Mouse (Mus musculus) intestine, embryonic 14.5 days (tissue): ENCODE results near the gene Plxnc1. TPM values are rescaled to one million over a fixed set of nuclear protein-coding genes. Genes with fewer than 3 reads are reported as not detected.

Source experiments
- ATAC-seq: fragments of 200-750 bp; cut with Nextera tagmentation; replicated peaks from 2 replicates; pipeline ENCODE4 v1.8.0; 2017; ENCODE audit warnings: low read depth, moderate number of reproducible peaks, moderate TSS enrichment, moderate library complexity; ENCODE audit not compliant: low FRiP score, low TSS enrichment
- DNase-seq: peaks from one replicate; pipeline ENCODE4 v3.0.0-alpha.2; 2018; ENCODE audit warnings: low spot score
- H3K27ac ChIP-seq: fragments of 300-500 bp; sonication (generic); 2 replicates; pipeline ENCODE4 v1.5.1; 2014; ENCODE audit warnings: low read depth, mild to moderate bottlenecking, control low read depth
- H3K27me3 ChIP-seq: fragments of 300-500 bp; sonication (generic); replicated peaks from 2 replicates; pipeline ENCODE4 v1.6.1; 2014; ENCODE audit warnings: low read length, control low read depth; ENCODE audit not compliant: control insufficient read depth, insufficient read depth
- H3K36me3 ChIP-seq: fragments of 300-500 bp; sonication (generic); 2 replicates; pipeline ENCODE4 v1.6.1; 2014; ENCODE audit warnings: low read length, control low read depth; ENCODE audit not compliant: control insufficient read depth, insufficient read depth
- H3K4me1 ChIP-seq: fragments of 300-500 bp; sonication (generic); replicated peaks from 2 replicates; pipeline ENCODE4 v1.6.1; 2014; ENCODE audit warnings: low read length, control low read depth, mixed read lengths; ENCODE audit not compliant: control insufficient read depth, insufficient read depth
- H3K4me2 ChIP-seq: fragments of 300-500 bp; sonication (generic); 2 replicates; pipeline ENCODE4 v1.6.1; 2014; ENCODE audit warnings: low read length
- H3K4me3 ChIP-seq: fragments of 300-500 bp; sonication (generic); 2 replicates; pipeline ENCODE4 v1.5.1; 2014; ENCODE audit warnings: low read depth, low read length, control low read depth, mixed read lengths
- H3K9ac ChIP-seq: fragments of 300-500 bp; sonication (generic); 2 replicates; pipeline ENCODE4 v1.6.1; 2014; ENCODE audit warnings: mild to moderate bottlenecking, low read length
- H3K9me3 ChIP-seq: fragments of 300-500 bp; sonication (generic); 2 replicates; pipeline ENCODE4 v1.6.1; 2016; ENCODE audit warnings: low read length, control low read depth; ENCODE audit not compliant: control insufficient read depth
- WGBS: fragments of 180-500 bp; shearing (Covaris S2); extraction: QIAGEN DNeasy Blood & Tissue Kit; methylation state at CpG from one replicate; pipeline ENCODE4 v1.1.7; 2014; 5-methylcytosine and 5-hydroxymethylcytosine counted together
- polyA plus RNA-seq: library from polyadenylated mRNA; unstranded; fragments of >200 nt; fragmentation: Nextera tagmentation; extraction: Ambion mirVana; gene quantifications from 2 replicates; pipeline ENCODE4 v1.2.1, GENCODE M21; 2014

Plxnc1 gene
- polyA plus RNA-seq, 1 experiment from 2014 or later, result 1.2 TPM

DNA sequence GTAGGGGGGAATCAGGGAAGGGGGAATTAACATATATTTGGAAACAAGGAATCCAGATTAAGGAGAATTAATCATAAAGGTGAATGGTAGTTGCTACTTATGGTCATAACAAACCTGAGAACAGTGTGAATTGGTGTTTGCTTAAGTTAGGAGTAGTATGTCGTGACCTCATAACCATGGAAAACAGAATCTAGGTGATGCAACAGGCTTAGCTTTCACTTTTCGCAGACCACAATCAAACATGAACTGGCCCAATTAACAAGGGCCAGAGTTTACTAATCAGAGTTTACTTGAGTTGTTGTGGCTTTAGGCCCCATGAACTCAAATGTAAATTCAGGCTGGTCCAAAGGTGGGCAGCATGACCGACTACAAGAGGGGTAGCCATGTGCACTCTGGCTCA is 150.7 kb downstream of the Plxnc1 start:
- H3K4me1 ChIP-seq, result no peaks in the 10 kb centered on the region
- 88% methylated on average over 3 of the region's 3 CpGs for WGBS
- no peak for ATAC-seq
- no peaks in the 10 kb centered on the region for H3K9me3 ChIP-seq
- H3K9ac ChIP-seq, result no peak overlapping the region
- no peak overlapping the region for H3K4me2 ChIP-seq
- H3K36me3 ChIP-seq, result peaks cover 5% of the 10 kb centered on the region; the same call in 1 of the 2 replicates
- H3K27ac ChIP-seq, result no peak overlapping the region
- H3K27me3 ChIP-seq, result no peaks in the 10 kb centered on the region
- no peak for DNase-seq
- H3K4me3 ChIP-seq, result no peak overlapping the region

DNA sequence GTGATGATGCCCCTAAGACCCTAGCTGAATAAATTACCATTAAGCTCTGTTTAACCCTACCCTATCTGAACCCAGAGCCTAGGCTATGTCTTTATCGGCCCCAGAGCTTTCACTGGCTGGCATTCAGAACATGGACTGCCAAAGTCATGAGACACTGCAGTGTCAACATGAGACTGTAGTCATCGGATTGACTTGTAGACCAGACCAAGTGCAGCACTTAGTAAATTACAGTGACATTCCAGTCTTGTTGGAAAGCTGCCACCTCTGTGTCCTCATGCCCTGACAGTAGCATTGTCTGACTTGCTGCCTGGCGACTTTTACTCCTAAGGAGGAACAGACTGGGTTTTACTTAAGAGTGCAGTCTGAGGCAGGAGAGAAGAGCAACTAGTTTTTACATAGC is 155.4 kb downstream of the Plxnc1 start:
- peaks cover 10% of the 10 kb centered on the region for H3K36me3 ChIP-seq

DNA sequence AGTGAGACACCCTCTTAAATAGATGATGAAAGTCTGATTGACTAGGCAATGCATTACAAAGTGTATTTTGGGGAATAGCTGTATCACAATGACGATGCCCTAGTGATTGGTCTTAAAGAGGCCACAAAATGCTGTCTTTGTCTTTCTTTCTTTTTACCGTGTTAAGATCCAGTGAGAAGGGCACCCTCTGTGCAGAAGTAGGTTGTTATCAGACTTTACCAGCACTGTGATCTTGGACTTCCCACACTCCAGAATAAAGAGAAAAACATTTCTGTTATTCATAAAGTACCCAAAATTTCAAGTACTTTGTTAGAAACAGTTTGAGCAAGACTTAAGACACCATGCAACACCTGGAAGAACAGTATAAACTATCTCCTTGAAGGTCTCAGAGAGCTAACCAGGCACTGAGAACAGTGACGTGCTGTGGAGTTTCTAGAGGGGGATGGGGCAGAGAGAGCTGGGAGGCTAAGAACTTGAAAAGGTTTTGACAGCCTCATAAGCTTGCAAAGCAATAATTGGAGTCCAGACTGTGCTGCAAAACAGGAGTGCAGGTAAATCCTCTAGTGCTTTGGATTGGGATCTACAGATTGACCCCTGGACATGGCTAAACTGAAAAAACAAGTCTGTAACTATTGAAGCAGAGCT is 163.9 kb downstream of the Plxnc1 start:
- no peak for DNase-seq
- no peaks in the 10 kb centered on the region for H3K9me3 ChIP-seq
- no peak overlapping the region for H3K4me3 ChIP-seq
- ATAC-seq, result no peak
- H3K9ac ChIP-seq, result no peak overlapping the region
- H3K27ac ChIP-seq, result no peak overlapping the region
- no peak overlapping the region for H3K4me2 ChIP-seq
- H3K36me3 ChIP-seq, result peaks cover 6% of the 10 kb centered on the region; the same call in 1 of the 2 replicates
- WGBS, result 79% methylated on average over 3 of the region's 3 CpGs
- no peaks in the 10 kb centered on the region for H3K27me3 ChIP-seq
- no peaks in the 10 kb centered on the region for H3K4me1 ChIP-seq

More for the DNA sequence above, 155.4 kb downstream of the Plxnc1 start:
- H3K9ac ChIP-seq, result no peak overlapping the region
- H3K4me2 ChIP-seq, result no peak overlapping the region
- H3K9me3 ChIP-seq, result no peaks in the 10 kb centered on the region
- 77% methylated on average over 3 of the region's 3 CpGs for WGBS
- no peaks in the 10 kb centered on the region for H3K4me1 ChIP-seq
- no peak for ATAC-seq
- H3K4me3 ChIP-seq, result no peak overlapping the region
- DNase-seq, result no peak
- H3K27me3 ChIP-seq, result no peaks in the 10 kb centered on the region
- no peak overlapping the region for H3K27ac ChIP-seq

DNA sequence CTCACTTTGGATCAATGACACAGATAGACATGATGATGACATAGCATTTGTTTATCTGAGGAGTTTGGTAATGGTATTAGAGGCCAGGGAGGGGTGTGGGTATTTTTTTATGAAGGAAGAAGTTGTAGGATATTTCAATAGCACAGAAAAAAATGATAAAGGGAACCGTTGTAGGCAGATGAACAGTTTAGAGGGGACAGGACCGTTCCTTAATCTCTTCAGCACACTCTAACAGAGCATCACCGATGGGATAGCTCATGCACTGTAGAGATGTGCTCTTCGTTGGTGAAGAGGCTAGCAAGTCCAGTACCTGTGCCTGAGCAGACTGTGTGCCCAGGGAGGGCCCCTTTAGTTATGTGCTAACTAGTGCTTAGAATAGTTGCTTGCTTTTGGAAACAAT is 165.3 kb downstream of the Plxnc1 start:
- DNase-seq (no peak), ATAC-seq (no peak)
- H3K36me3 ChIP-seq, result peaks cover 6% of the 10 kb centered on the region; the same call in 1 of the 2 replicates
- no peaks in the 10 kb centered on the region for H3K4me1 ChIP-seq
- no peak overlapping the region for H3K9ac ChIP-seq
- 92% methylated on average over 4 of the region's 4 CpGs for WGBS
- no peaks in the 10 kb centered on the region for H3K9me3 ChIP-seq
- H3K27ac ChIP-seq, result no peak overlapping the region
- H3K4me3 ChIP-seq, result no peak overlapping the region
- H3K27me3 ChIP-seq, result no peaks in the 10 kb centered on the region
- no peak overlapping the region for H3K4me2 ChIP-seq

DNA sequence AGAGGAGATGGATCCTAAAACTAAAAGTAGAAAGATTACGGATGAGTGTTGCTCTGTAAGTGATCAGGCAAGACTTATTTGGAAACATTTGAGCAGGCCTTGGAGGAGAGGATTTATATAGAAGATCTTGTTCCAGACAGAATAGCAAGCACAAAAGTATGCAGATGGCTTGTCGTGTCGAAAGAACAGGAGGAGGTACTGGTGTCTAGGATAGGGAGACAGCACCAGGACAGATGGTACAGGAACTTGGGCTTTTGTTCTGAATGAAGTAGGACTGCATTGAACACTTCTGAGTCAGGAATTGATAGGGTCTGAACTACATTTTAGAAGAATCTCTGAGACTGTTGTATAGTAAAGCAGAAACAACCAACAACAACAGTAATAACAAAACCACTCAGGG is 167.1 kb downstream of the Plxnc1 start:
- H3K9ac ChIP-seq, result no peak overlapping the region
- WGBS, result 93% methylated on average over 3 of the region's 3 CpGs
- H3K27ac ChIP-seq, result no peak overlapping the region

DNA sequence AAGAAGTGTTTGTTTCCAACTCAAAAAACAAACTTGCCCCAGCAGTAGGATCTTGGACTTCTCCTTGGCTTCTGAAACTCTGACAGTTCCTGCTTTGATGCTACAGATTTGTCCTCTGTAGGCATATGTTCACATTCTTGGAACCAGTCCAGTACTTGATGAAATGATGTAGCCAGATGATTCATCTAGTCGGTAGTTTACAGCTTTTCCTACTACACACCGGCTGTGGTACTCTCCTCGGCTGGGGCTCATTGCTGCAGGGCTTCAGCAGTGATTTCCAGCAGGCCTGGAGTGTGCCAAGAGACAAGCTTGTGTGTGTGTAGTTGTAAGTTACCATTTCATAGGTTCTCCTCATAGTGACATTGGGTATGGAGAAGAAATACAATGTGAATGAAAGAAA is 173.1 kb downstream of the Plxnc1 start:
- Histone ChIP-seq H3K4me2 (no peak overlapping the region), H3K9me3 (no peaks in the 10 kb centered on the region), H3K9ac (no peak overlapping the region), H3K4me1 (no peaks in the 10 kb centered on the region), H3K27me3 (no peaks in the 10 kb centered on the region), H3K36me3 (no peaks in the 10 kb centered on the region), H3K27ac (no peak overlapping the region), H3K4me3 (no peak overlapping the region)
- DNase-seq (no peak), ATAC-seq (no peak)
- 23% methylated on average over 3 of the region's 3 CpGs for WGBS

More for the DNA sequence above, 167.1 kb downstream of the Plxnc1 start:
- no peaks in the 10 kb centered on the region for H3K4me1 ChIP-seq
- H3K4me2 ChIP-seq, result no peak overlapping the region
- no peaks in the 10 kb centered on the region for H3K9me3 ChIP-seq
- peaks cover 6% of the 10 kb centered on the region; the same call in 1 of the 2 replicates for H3K36me3 ChIP-seq
- no peaks in the 10 kb centered on the region for H3K27me3 ChIP-seq
- DNase-seq (no peak), ATAC-seq (no peak)
- H3K4me3 ChIP-seq, result no peak overlapping the region

DNA sequence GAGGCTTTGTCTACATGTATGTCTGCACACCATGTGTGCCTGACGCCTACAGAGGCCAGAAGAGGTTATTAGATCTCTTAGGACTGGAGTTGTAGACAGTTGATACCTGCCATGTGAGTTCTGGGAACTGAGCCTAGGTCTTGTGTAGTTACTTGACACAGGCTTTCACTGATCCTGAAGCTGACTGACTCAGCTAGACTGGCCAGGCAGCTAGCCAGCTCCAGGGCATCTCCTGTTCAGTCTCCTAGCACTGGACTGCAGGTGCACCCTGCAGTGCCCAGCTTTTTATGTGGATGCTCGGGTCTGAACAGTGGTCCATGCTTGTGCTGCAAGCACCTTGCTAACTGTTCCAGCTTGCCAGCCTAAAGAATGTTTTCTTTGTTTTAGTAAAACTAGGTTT is 197.6 kb downstream of the Plxnc1 start:
- WGBS, result 82% methylated on average over 2 of the region's 2 CpGs
- no peak for ATAC-seq
- Histone ChIP-seq H3K27me3 (no peaks in the 10 kb centered on the region), H3K4me2 (no peak overlapping the region), H3K4me1 (no peaks in the 10 kb centered on the region), H3K27ac (no peak overlapping the region), H3K36me3 (peaks cover 5% of the 10 kb centered on the region; the same call in 1 of the 2 replicates), H3K9ac (no peak overlapping the region), H3K9me3 (no peaks in the 10 kb centered on the region), H3K4me3 (no peak overlapping the region)
- DNase-seq, result no peak

DNA sequence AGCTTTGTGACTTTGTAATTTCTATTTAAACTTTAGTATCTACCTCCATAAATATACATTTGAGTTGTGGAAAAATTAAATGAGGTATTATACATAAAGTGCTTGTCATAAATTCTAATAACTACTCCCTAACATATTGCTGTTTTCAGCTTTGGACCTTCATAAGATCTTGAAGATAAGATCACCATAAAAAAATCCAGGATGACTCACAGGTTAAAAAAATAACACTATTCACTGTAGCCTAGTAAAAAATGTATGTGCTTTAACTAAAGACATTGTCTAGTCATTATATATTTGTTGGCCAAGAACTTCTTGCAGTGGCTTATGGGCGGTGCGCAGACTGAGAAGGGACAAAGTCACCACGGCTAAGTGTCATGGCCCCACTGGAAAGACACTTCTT is 203.2 kb downstream of the Plxnc1 start:
- Histone ChIP-seq H3K27me3 (no peaks in the 10 kb centered on the region), H3K4me2 (no peak overlapping the region), H3K4me3 (no peak overlapping the region), H3K9ac (no peak overlapping the region), H3K27ac (no peak overlapping the region), H3K4me1 (no peaks in the 10 kb centered on the region), H3K9me3 (no peaks in the 10 kb centered on the region), H3K36me3 (no peaks in the 10 kb centered on the region; the same call in 1 of the 2 replicates)
- WGBS, result 96% methylated on average over 3 of the region's 3 CpGs
- DNase-seq (no peak), ATAC-seq (no peak)
